Mouse (Mus musculus): ENCODE measurements at regions not wholly inside any gene's neighbourhood (a gene's known extent, or its start where the extent isn't known, plus 50 kb on each side); places are given as distances from the start of the nearest gene placed in this dataset.

DNA sequence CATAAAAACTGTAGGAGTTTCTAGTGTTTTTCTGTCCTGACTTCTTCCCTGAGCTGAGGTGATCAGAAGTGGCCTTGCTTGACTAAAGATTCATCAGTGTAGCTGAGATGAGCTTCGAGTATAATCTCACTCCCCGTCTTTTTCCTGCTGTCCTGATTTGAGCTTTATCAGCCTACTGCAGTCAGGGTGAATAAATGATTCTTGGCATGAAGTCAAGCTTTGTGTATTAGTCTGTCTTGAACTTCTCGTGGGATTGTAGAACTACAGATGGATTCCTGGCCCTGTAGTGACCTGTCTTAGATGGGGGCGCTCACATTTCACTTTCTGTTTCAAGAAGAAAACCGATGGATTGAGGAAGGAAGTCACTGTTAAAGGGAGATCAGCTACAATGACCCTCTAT, 405.7 kb upstream of the Arglu1 start:
- Histone ChIP-seq H3K9me3 (replicated peaks; ENCODE audit: low read length) (peaks cover 58% of the 10 kb centered on the region), H3K4me1 (ENCODE audit: control insufficient read depth in 1 of 2, insufficient read depth in 2 of 2) (no peaks in the 10 kb centered on the region)
- dilution Hi-C loops (cut with MboI; ENCODE audit: extremely low pct_ligation_motif_present, extremely low pct_unique_long_range_greater_than_20kb, low sequenced_read_pairs): no loop called here

DNA sequence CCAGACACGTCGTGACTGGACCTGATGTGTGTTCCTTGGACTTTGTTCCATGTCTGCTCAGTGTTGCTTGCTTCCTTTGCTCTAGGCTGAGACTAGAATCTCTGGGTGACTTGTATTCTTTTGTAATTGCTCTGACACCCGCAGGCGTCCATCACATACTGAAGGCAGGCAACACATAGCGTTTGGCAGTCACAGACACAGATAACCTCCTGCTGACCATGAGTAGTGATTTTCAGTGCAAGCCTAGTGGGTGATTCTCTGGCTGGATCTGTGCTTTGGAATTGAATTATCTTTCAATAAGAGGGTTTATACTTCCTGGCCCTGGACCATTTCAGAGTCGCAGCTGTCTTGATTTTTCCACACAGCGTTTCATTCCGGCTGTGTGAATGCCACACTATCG, 403.7 kb upstream of the Arglu1 start:
- Histone ChIP-seq H3K27ac (ENCODE audit: insufficient read depth, low read depth) (no peak overlapping the region), H3K4me2 (ENCODE audit: insufficient read depth, low read depth, poor library complexity, severe bottlenecking) (no peak overlapping the region), H3K9me3 (replicated peaks; ENCODE audit: low read length) (peaks cover 62% of the 10 kb centered on the region), H3K4me3 (replicated peaks in 1 of 3; ENCODE audit: low read depth in 2 of 3, low read length in 2 of 3, poor library complexity in 1 of 3) (no peak overlapping the region), H3K36me3 (replicated peaks in 1 of 2; ENCODE audit: control insufficient read depth in 1 of 2, insufficient read depth in 1 of 2, low read length in 1 of 2) (no peaks in the 10 kb centered on the region), H3K4me1 (ENCODE audit: control insufficient read depth in 1 of 2, insufficient read depth in 2 of 2) (no peaks in the 10 kb centered on the region), H3K79me2 (replicated peaks; ENCODE audit: control insufficient read depth, extremely low read depth, insufficient read depth, poor library complexity, severe bottlenecking) (no peaks in the 10 kb centered on the region), H3K9ac (ENCODE audit: insufficient read depth, low read depth) (no peak overlapping the region), H3K27me3 (replicated peaks) (no peaks in the 10 kb centered on the region)
- no peak for DNase-seq (ENCODE audit: extremely low read depth)
- dilution Hi-C loops (cut with MboI; ENCODE audit: extremely low pct_ligation_motif_present, extremely low pct_unique_long_range_greater_than_20kb, low sequenced_read_pairs) (no loop called here), in situ Hi-C loops (cut with MboI; ENCODE audit: low pct_ligation_motif_present, low pct_unique_long_range_greater_than_20kb, low sequenced_read_pairs) (no loop called here)
- TF ChIP-seq MAX (IDR thresholded peaks at IDR 0.05; ENCODE audit: low read length): no peak
- no peak for TF ChIP-seq SMC3 (IDR thresholded peaks at IDR 0.05; ENCODE audit: low read depth, low read length)
- no peak for TF ChIP-seq RCOR1 (conservative IDR thresholded peaks at IDR 0.05; ENCODE audit: low read depth, low read length)
- no peak for TF ChIP-seq UBTF (IDR thresholded peaks at IDR 0.05; ENCODE audit: low read depth, low read length)
- no peak for TF ChIP-seq GABPA (IDR thresholded peaks at IDR 0.05; ENCODE audit: insufficient replicate concordance, low read depth, low read length)
- TF ChIP-seq MXI1 (IDR thresholded peaks at IDR 0.05; ENCODE audit: low read depth, low read length): no peak
- no peak for TF ChIP-seq NELFE (IDR thresholded peaks at IDR 0.05; ENCODE audit: low read depth, low read length)
- no peak for TF ChIP-seq NRF1 (IDR thresholded peaks at IDR 0.05; ENCODE audit: low read depth, low read length)
- no peak for TF ChIP-seq POLR2A (IDR thresholded peaks at IDR 0.05; ENCODE audit: low read depth, low read length)
- TF ChIP-seq PAX5 (IDR thresholded peaks at IDR 0.05; ENCODE audit: low read length): no peak

More for the DNA sequence above, 405.7 kb upstream of the Arglu1 start:
- no peaks in the 10 kb centered on the region for H3K79me2 ChIP-seq (replicated peaks; ENCODE audit: control insufficient read depth, extremely low read depth, insufficient read depth, poor library complexity, severe bottlenecking)
- no peak overlapping the region for H3K9ac ChIP-seq (ENCODE audit: insufficient read depth, low read depth)
- H3K4me3 ChIP-seq (replicated peaks in 1 of 3; ENCODE audit: low read depth in 2 of 3, low read length in 2 of 3, poor library complexity in 1 of 3): no peak overlapping the region
- no peak overlapping the region for H3K27ac ChIP-seq (ENCODE audit: insufficient read depth, low read depth)
- in situ Hi-C loops (cut with MboI; ENCODE audit: low pct_ligation_motif_present, low pct_unique_long_range_greater_than_20kb, low sequenced_read_pairs): no loop called here
- H3K27me3 ChIP-seq (replicated peaks): no peaks in the 10 kb centered on the region
- no peak for DNase-seq (ENCODE audit: extremely low read depth)
- TF ChIP-seq MEF2A (IDR thresholded peaks at IDR 0.05; ENCODE audit: borderline replicate concordance, low read depth, low read length): no peak
- TF ChIP-seq USF2 (conservative IDR thresholded peaks at IDR 0.05; ENCODE audit: low read depth, low read length): no peak
- TF ChIP-seq POLR2A (IDR thresholded peaks at IDR 0.05; ENCODE audit: low read depth, low read length): no peak
- TF ChIP-seq CHD2 (IDR thresholded peaks at IDR 0.05; ENCODE audit: low read length): no peak
- TF ChIP-seq JUN (IDR thresholded peaks at IDR 0.05; ENCODE audit: insufficient read depth, low read depth, low read length): no peak
- TF ChIP-seq KAT2A (IDR thresholded peaks at IDR 0.05; ENCODE audit: insufficient replicate concordance, low read length): no peak
- no peak for TF ChIP-seq MAZ (IDR thresholded peaks at IDR 0.05; ENCODE audit: low read depth, low read length)
- TF ChIP-seq GABPA (IDR thresholded peaks at IDR 0.05; ENCODE audit: insufficient replicate concordance, low read depth, low read length): no peak
- TF ChIP-seq BHLHE40 (IDR thresholded peaks at IDR 0.05; ENCODE audit: low read depth, low read length): no peak
- no peaks in the 10 kb centered on the region for H3K36me3 ChIP-seq (replicated peaks in 1 of 2; ENCODE audit: control insufficient read depth in 1 of 2, insufficient read depth in 1 of 2, low read length in 1 of 2)
- H3K4me2 ChIP-seq (ENCODE audit: insufficient read depth, low read depth, poor library complexity, severe bottlenecking): no peak overlapping the region

All from CH12.LX (cell line).